Mouse (Mus musculus) kidney, postnatal 36 days (tissue): ENCODE data around the gene Mog.

Source experiments
- DNase-seq, 2 experiments: peaks; one replicate each; pipeline ENCODE4 v3.0.0; 2021 to 2022; ENCODE audit warnings: mixed read lengths in 2 of 2

The Mog gene

DNA sequence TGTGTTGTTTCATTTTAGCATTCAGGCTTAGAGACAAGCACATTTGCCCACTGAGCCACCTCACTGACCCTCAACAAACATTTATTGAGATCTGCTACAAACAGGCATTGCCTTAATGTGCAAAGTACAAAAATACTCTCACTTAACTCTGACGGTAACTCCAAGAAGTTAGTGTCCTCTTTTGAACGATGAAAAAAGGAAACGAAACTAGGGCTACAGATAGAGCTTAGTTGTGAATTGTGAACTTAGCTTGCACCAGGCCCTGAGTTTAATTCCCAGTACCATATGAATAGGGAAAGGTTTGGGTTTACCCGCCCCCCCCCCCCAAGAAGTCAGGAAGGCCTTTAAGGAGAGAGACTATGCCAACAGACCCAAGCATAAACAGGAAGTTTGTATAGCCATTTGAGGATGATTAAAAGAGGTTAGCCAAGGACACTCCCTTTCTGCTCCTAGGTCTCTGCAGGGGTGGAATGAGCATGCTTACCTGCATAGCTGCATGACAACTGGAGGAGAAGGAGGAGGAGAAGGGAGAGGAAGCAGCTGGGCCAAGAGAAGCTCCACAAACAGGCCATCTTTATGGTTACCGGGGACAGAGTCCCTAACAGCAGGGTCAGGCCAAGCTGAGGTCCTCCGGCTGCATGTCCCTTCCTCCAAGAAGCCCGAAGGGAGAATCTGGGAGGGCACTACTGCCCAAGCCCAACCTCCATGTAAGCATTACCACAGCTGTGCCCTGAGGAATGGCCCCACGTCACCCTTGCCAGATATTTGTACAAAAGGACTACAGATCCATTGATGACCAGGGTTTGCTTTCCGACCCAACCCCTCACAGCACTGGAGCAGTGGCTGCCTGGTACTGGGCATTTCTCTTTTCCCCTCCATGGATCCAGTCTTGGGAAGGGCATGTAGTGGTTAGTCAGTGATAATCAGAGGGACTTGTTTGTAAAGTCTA lies at the start of gene Mog:
TSS of gene Mog (minus strand) at position 771 of the 949 bp plus-strand sequence.
- no peak for DNase-seq

DNA sequence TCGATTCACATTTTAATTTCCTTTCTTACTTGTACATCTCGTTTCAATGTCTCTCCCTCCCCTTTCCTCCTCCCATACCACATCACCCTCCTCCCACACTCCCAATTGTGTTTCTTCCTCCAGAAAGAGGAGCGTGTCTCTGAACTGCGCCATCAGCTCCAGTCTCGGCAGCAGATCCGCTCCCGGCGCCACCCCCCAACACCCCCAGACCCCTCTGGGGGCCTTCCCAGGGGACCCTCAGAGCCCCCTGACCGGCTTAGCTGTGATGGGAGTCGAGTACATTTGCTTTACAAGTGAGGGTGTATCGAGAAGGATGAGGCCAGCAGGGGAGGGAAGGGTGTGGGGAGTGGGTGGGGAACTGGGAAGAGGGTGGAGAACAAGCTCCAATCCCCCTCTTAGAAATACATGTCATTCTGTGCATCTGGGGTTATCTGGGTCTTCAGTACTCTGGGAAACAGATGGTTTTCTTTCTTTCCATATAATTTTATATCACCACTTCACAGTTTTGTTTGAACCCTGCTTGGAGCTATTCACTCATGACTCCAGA lies 49.6 kb upstream of the Mog start:
- no peak for DNase-seq

DNA sequence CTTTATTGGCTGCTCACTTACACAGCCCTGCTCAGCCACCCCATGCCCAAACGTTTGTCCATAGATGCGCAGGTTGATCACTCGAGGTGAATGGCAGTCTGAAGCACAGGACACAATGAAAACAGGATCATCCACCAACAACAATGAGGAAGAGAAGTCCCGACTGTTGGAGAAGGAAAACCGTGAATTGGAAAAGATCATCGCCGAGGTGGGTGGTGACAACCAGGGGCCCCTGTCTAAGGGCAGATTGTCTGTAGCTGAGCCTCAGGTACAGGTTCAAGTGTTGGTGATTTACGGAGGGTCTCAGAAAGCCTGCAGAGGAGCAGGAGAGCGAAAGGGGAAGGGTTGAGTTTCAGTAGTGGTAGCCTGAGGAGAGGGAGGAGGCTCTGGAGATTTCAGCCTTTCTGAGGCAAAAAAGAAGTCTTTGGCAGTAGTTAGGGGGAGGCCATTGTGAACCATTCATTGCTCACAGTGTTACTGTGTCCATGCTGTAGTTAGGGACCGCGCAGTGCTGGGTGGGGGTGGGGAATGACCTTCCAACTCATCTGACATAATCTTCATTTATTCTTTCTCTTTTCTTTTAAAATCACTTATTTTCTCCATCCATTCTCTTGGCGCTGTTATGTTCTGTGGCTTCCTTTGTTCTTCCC lies 49.0 kb upstream of the Mog start:
- DNase-seq = no peak

DNA sequence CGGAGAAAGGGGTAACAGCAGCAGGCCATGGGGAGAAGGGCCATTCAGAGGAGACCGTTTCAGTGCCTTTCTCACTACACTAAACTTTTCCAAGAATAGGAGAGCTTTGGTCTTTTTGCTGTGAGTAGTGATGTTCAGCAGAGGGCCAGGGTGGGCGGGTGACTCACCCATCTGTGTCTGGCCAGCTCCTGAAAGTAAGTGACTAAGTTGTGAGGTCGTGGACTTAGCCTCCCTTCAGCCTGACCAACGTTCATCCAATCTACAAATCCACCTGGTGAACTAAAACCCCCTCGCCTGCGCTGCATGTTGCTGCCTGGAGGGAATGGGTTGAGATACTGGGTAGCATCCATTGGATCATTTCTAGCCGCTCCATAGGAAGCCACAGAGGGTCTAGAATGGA lies 46.9 kb upstream of the Mog start:
- DNase-seq = no peak

DNA sequence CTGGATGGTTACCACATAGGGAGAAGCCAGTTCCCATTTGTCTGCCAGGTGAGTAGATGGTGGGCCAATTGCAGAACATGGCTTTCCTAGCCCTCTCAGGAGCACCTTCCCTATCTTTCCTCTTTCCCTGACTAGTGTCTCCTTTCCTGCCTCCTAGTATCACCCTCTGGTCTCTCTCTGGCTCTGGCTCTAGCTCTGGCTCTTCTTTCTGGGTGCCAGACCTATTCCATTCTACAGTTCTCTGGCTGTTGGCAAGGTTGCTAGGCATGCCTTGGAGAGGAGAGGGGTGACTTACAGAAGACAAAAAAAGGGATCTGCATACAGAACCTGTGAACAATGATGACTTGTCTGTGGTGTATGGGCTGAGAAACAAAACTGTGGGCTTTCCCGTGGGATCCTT lies 44.7 kb upstream of the Mog start:
- no peak for DNase-seq

DNA sequence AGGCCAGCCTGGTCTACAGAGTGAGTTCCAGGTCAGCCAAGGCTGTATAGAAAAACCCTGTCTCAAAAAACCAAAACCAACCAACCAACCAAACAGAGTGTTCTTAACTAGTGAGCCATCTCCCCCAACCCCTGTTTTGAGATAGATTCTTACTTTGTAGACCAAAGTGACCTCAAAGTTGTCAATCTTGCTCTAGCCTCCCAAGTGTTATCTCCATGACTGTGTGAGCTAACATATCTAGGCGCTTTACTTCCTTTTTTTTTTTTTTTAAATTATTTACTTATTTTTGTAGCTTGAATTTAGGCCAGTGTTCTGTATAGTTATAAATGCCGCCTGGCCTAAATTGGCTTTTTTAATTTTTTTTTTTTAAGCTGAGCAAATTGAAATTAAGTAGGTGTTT lies 42.8 kb upstream of the Mog start:
- no peak for DNase-seq

DNA sequence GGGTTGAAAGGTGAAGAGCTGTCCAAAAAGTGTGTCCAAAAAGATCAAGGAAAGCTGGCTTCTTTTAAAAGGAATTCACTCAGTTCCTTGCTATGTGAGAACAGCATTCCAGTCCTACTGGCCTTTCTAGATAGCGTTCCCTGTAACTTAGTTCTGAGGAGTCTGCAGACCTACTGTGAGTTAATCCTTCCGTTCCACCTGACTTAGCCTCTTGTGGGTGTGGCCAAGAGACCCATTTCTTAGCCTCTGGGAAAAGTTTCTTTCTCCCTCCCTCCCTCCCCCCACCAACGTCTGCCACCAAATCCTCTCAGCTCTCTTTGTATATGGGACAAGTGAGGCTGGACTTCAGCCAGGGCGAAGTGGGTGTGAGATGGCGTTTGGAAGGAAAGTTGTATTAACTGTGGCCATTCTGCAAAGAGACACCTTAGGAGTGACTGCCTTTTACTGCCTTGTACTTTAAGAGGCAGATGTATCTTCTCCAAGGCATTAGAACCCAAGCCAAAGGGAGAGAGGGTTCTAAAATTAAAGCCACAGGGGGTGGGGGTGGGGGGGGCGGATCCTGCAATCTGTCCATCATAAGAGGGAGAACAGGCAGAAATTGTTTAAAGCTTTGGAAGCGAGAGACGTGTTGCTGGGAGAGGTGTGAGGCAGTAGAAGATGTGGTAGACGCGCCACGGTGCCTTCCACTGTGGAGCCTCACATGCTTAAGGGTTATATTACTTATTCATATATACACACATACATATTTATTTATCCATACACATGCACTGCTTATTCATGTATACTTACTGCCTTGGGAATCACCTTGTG lies 40.7 kb upstream of the Mog start:
- no peak for DNase-seq

DNA sequence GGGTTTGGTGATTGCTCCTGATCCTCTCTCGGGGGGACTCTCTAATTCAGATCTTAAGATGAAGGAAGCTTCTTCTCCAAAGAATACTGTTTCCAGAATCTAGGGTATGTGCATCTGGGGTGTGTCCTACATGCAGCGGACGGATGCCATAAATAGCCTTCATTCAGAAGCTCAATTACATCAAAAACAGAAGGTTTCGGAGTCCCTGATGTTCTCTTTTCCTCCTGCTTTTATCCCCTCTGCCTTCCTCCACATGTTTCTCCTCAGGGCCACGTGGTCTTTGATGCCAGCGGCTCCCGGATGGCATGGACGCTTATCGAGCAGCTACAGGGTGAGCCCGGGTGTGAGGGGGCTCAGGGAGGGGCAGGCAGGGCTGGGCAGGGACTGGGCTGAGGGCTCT lies 39.9 kb upstream of the Mog start:
- no peak for DNase-seq

DNA sequence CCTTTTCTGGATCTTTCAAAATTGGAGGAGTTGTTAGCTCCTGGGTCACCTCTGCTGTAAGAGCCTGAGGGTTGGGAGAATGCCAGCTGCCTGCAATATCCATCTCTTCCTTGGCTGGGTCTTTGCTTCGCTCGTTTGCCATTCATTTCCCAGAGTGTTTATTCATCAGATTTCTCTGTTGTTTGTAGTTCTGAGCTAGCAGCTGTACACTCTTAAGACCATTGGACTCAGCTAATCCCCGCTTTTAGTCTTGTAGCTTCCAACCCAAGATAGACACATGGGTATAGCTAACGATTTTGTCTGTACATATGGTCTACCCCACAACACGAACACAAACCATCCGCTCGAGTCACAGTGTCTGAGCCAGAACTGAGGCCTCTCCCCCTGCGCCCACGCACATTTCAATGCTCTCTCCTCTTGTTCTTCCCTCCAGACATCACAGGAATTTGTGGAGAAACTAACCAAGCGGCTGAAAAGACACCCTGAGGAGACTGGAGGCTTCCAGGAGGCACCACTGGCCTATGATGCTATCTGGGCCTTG lies 39.0 kb upstream of the Mog start:
- DNase-seq = no peak

DNA sequence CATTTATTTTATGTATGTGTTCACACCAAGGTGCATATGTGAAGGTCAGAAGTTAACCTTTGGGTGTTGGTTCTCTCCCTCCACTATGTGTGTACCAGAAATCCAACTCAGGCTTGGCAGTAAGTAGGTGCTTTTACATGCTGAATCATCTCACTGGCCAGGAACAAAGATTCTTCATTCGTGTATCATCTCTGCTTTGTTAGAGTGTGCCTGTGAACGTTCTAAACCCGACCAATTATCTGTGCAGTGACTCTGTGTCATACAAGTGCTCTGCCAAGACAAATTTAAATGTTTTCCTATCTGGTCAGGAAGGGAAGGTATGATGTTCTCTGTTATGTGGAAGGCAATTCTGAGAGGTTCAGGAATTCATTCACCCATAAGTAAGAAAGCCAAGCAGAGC lies 38.2 kb upstream of the Mog start:
- no peak for DNase-seq

DNA sequence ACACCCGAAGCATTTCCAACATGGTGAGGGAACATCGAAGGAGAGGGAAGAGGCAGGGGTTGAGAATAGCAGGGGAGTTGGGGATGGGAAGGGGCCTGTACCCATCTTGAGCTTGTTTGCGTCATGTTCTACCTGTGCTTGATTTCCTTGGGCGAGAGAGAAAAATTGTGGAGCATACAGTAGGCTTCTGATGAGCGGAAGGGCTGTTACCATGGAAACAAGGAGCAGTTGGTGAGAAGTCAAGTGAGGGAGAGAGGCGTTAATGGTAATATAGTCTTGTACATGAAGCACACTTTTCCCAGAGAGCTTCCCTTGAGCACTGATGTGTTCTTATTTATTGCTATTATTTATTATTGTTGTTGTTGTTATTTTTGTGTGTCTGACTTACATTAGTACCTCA lies 33.8 kb upstream of the Mog start:
- DNase-seq = no peak

DNA sequence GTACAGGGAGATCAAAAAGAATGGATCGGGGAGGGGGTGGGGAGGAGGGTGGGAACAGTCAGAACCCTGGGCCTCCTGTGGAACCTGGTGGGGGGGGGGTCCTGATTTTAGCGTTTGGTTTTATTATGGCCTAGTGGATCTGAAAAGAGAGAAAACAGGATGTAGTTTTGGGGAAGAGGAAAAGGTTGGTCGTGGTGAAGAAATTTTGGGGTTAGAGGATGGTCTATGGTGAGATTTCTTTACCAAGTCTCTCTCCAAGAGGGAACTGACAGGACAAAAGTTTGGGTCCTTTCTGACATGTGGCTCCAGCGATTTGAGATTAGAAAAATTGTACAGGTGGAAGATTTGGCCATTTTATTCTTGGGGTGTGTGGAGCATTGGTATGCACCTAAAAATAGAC lies 28.5 kb upstream of the Mog start:
- DNase-seq = no peak

DNA sequence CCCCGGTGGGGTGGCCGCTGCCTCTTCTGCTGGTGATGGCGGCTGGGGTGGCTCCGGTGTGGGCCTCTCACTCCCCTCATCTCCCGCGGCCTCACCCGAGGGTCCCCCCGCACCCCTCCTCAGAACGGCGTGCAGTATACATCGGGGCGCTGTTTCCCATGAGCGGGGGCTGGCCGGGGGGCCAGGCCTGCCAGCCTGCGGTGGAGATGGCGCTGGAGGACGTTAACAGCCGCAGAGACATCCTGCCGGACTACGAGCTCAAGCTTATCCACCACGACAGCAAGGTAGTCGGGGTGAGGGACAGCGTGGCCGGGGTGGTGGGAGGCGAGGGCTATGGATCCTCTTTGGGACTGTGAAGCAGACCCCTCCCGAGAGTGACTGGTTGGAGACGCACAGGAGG lies 27.7 kb upstream of the Mog start:
- peak in 1 of 2 experiments; percentile 12 for DNase-seq

DNA sequence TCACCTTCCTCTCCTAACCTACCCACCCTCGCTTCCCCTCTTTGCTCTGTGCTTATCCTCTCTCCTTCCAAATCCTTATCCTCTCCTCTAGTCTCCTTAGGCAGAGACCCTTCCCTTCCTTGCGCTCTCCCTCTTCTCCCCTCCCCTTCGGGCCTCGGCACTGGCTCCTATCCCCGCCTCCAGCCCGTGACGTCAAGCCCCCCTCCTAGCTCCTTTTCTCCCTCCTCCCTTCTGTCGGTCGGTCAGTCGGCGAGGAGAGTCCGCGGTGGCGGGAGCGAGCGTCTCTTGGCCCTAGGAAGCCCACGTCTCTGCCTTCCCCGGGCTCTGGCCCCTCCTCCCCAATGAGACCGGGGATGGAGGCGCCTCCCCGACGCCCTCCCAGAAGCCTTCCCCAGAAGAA lies 27.2 kb upstream of the Mog start:
- DNase-seq = peak; percentile 83 to 86

DNA sequence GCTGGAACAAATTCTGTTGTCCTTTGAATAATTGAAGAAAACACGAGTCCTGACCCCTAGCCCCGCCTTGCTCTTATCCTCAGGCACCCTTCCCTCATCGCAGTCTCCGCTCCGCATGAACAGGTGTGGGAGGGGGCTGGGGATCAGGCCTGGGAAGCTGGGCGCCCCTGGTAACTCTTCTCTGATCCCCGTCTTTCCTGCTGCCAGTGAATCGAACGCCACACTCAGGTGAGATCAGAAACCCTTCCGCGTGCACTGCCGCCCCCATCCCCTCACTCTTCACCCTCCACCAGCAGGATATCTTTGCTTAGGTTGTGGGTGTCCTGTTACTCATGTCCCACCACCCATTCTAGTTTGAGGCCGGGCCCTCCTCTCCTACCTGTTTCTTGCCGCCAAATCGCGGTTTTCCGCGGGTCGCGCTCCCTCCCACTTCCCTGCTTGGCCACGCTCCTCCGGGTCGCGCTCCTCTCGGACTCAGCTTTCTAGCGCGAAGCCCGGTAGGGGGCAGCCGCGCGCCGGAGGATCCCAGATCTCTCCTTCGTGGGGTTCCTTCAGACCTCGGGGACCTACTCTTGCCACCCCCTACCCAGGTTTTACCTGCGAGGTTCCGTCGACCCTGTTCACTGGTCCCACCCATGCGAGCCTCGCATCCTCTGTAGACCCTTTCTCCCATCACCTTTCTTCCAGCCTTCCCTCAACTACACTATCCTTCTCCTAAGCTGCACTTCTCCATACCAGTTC lies 26.5 kb upstream of the Mog start:
- DNase-seq = peak; percentile 45 to 88

DNA sequence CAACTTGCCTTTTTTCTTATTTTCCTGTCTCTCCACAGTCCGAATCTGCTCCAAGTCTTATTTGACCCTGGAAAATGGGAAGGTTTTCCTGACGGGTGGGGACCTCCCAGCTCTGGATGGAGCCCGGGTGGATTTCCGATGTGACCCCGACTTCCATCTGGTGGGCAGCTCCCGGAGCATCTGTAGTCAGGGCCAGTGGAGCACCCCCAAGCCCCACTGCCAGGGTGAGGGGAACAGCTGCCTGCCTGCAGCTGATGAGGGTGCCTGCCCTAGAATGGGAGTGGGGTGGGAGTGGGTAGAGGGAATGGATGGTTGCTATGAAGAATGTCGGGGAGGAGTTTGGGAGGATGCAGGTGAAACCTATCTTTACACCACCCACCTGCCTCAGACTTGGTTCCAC lies 25.2 kb upstream of the Mog start:
- DNase-seq = no peak

DNA sequence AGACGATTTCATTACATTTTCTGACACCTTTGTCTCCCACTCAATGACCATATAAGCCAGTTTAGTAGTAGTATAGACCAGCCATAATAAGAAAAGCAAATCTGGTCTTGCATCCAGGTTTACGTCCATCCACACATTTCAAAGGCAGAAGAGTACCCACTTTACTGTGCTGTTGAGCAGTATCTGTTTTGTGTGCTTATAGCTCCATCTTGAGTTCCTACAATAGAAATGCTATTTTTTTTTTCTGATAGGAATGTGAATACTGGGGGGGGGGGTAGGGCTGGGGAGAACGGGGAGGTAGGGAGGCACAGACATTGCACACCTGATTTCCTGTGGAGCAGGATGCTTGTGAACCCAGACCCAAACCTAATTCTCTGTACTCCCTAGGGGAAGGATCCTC lies 24.8 kb upstream of the Mog start:
- no peak for DNase-seq

DNA sequence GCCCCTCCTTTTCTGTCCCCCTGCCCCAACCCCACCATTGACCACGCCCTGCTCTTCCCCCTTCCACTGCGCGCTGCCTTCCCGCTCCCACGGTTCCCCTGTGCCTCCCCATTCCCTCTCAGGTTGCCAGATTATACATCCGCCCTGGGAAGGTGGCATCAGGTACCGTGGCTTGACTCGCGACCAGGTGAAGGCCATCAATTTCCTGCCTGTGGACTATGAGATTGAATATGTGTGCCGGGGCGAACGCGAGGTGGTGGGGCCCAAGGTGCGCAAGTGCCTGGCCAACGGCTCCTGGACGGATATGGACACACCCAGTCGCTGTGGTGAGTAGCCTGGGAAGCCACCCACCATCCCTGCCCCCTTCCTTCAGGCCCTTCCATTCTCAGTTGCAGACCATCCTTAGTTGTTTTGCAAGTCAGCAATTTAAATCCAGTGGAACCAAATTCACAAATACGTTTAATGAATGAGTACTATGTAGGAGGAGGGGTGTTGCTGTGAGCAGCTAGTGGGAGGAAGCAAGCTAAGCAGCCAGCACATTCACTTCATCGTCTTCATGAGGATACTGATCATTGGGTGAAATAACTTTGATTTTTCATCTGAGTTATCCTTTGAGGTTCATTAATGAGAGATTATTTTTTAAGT lies 24.3 kb upstream of the Mog start:
- no peak for DNase-seq

DNA sequence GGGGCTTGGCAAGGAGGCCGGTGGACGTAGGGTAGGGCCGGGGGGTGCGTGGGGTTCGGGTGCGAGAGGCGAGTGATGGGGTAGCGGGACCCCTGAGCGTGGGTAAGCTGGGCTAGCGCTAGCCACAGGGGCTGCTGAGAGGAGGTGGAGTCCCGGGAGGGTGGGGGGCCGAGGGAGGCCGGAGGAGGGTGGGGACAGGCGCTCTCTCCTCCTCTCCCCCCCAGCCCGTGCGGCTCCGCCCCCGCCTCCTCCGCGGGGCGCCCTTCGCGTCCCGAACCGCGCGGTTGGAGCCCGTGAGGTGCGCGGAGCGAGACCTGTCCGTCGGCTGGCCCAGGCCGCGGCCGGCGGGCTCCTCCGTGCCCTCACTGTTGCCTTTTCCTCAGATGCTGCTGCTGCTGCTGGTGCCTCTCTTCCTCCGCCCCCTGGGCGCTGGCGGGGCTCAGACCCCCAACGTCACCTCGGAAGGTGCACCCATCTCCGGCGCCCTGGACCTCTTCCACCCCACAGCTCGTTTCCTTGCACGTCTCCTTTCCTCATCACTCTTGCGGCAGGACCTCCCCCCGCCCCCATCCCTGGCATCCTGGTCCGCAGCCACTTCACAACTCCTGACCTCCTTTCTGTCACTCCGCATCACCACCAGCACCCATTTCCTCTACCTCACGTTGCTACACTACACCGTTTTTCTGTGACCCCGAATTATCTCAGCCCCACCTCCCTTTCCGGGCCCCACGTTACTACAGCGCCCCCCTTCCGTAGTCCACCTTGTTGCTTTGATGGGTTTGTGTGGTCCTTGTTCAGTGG lies 23.3 kb upstream of the Mog start:
- peak; percentile 54 to 78 for DNase-seq

DNA sequence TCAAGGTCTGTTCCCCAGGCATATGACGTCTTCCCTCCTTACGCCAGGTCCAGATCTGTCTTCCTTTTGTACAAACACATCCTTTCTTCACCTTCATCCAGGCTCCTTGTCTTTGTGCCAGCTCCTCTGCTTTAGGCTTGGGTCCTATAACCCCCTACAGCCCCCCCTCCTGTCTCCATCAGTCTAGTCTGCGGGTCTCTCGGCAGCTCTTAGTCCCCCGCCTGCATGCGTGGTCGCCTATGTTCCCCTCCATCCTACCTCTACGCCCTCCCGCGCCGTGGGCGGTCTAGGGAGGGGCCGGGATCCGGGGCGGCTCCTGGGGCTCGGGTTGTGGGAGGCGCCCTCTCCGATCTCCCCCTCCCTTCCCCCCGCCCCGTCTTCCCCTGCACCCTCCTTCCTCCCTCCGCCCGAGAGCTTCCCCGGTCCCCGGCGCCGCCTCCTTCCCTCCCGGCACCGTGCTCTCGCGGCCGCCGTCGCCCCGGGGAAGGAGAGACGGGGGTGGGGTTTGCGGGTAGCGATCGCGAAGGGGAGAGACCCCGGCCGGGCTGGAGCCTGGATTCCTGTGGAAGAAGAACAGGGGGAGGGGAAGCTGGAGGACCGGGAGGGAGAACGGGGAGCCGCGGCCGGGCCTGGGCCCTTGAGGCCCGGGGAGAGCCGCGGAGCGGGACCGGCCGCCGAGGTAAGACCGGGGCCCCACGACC lies 22.6 kb upstream of the Mog start, which contains the start of gene Gabbr1:
TSS of gene Gabbr1 (plus strand) at position 356 of the 701 bp plus-strand sequence.
- DNase-seq = peak; percentile 83 to 90
